Mouse (Mus musculus) heart, adult 9 months (tissue): ENCODE measurements around the gene Th.
A peak's percentile ranks its signal among the peaks of the same experiment; 100 is the strongest.

Source experiments
- DNase-seq, 2 experiments: peaks; one replicate each; pipeline ENCODE4 v3.0.0; 2022; ENCODE audit warnings: low spot score in 2 of 2

The Th gene

DNA sequence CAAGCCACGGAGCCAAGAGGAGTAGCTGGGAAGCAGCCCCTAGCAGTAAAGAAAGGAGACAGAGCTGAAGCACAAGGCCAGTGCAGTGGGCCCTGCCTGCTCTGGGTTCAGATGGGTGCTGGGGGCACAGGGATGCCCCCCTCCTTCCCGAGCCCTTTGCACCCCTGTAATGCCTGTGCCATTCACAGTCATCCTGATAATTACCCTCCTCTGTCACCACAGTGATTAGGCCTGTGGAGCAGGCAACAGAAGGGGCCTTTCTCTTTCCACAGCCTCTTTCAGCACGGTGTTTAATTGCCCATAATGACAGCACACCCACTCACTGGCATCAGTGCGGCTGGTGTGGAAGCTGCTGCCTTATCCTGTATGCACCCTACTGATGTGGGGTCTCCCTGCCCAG is 28.0 kb downstream of the Th start:
- DNase-seq: no peak

DNA sequence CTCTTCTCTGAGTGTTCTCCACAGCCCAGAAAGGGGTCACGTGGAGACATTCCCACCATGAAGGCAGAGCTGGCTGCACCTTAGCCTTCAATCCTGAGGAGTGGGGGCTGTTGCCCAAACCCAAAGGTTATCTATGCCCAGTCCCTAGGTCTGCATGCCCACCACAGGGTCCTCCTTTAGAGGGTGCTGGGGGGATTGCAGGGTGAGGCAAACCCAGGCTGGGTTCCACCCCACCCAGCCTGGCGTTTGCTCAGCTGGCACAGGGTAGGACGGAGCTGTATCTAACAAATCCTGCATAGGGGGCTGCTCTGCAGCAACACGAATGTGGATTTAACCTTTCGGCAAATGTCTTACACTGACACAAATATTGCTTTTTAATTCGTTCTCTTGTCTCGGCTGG is 29.2 kb downstream of the Th start:
- no peak for DNase-seq

DNA sequence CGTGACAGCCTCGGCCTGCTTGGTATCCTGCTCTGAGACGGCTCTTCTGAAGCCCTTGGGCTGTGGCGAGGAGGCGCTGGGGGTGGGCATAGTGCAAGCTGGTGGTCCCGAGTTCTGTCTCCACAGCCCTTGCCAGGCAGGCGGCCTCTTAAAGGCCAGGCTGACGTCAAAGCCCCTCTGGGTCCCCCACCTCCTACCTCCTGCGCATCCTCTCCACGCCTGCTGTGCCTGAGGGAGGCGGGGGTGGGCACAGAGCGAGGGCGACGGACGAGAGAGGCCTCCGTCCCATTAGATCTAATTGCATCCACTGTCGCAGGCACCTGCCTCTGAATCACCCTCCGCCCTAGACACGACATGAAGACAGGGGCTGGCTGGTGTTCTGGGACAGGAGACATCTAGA is 31.1 kb downstream of the Th start:
- DNase-seq: no peak

GRCm38 (mm10) chr7:142897471-142897870 is 33.5 kb downstream of the Th start:
- no peak for DNase-seq

GRCm38 (mm10) chr7:142895901-142896665 is 34.8 kb downstream of the Th start:
- DNase-seq: no peak

GRCm38 (mm10) chr7:142895223-142895840 is 35.6 kb downstream of the Th start:
- no peak for DNase-seq

DNA sequence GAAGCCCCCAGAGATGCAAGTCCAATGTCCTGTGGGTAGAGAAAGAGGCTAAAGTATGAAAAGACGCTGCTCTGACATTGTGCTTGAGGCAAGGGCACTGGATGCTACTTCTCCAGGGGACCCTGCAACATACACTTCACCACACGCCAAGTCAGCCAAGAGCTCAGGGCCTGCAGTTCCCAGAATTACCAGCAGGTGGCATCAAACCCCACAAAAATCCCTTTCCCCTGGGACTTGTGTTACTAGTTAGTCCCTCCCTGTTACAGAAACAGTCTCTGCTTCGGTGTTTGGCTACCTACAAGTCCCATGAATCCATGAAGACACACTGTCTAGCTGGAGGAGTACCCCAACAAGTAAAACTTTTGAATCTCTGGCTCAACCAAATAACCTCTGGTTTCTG is 36.3 kb downstream of the Th start:
- DNase-seq: peak; percentile 56 to 75

GRCm38 (mm10) chr7:142893721-142894639 is 36.9 kb downstream of the Th start:
- no peak for DNase-seq

- no peak for DNase-seq
Measured at GRCm38 (mm10) chr7:142893296-142893695, 37.6 kb downstream of the Th start.

GRCm38 (mm10) chr7:142869419-142870163 is 61.3 kb downstream of the Th start:
- no peak for DNase-seq

DNA sequence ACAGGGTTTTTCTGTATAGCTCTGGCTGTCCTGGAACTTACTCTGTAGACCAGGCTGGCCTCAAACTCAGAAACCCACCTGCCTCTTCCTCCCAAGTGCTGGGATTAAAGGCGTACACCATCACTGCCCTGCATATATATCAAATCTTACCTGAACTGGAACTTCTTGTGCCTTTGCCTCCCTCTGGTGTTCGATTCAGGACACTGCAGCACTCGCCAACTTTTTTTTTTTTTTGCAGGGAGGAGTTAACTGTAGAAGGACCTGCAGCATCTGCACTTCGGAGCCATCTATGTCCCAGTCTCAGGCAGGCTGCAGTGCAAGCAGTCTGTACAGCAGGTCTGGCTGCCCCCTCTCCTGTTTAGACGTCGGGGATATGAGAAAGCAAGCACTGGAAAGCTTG is 80.2 kb downstream of the Th start:
- peak in 1 of 2 experiments; percentile 1 for DNase-seq
